Mouse (Mus musculus) retina, adult 2 months (tissue): ENCODE measurements around the gene Arl5c.
A peak's percentile ranks its signal among the peaks of the same experiment; 100 is the strongest.

ENCODE experiments used
- DNase-seq: peaks from one replicate; pipeline ENCODE4 v3.0.0-alpha.2; 2012; ENCODE audit warnings: low read depth, low spot score

Gene Arl5c

DNA sequence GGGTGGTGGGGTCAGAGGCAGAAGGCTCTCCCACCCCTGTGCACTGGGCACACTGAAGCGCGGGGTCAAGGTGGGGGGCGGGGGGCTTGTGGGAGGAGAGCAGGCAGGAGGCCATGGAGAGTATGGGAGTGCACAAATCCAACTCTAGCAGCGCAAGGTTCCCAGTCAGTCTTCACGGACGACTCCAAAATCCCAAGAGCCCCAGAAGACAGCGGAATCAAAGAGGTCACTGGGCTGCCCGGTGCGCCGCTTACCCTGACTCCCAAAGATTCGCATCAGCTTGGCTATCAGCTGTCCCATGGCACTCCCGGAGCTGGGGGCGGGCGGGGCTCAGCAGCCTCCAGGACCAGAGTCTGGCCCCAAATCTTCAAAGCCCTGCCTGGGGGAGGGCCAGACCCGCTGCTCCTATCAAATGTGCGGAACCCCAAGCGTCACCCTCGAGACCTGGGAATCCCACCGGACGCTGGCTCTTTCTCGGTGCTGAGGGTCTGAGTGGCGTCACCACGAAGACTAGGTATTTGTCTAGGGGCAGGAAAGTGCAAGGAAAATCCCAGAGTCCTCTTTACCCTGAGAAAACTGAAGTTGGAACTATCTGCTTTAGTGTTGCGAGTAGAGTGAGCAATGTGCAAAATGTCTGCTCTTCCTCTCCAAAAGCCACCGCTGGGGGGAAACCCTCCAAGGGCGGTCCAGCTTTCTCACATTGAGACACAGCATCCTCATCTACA is at the start of gene Arl5c:
Gene Arl5c, minus strand, starts transcription at position 618 of the 725 bp plus-strand sequence.
- DNase-seq: no peak

DNA sequence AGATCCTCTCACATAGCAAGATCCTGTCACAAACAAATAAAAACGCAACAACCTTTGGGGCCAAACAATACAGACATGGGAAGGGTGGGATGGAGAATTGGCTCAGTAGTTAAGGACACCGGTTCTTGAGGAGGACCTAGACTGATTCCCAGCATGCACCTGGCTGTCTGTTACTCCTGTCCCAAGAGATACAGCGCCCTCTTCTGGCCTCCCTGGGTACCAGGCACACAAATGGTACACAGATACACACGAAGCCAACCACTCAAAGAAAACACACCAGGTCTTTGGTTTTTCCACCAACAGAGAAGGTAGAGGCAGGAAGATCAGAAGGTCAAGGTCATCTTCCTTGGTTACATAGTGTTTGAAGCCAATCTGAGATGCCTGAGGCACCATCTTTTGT is 49.6 kb upstream of the Arl5c start:
- no peak for DNase-seq

DNA sequence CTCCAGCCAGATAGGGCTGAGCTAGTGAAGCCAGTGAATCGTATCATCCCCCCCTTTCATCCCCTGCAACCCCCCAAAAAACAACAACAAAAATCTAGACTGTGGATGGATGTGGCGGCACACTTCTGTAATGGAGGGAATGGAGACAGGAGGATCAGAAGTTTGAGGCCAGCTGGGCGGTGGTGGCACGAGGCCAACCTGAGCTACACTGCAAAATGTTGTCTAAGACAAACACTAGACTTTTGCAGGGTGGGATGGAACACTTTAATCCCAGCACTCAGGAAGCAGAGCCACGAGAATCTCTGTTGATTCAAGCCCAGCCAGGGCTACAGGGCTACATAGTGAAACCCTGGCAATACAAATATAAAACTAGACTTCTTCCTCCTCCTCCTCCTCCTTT is 48.1 kb upstream of the Arl5c start:
- DNase-seq: no peak

DNA sequence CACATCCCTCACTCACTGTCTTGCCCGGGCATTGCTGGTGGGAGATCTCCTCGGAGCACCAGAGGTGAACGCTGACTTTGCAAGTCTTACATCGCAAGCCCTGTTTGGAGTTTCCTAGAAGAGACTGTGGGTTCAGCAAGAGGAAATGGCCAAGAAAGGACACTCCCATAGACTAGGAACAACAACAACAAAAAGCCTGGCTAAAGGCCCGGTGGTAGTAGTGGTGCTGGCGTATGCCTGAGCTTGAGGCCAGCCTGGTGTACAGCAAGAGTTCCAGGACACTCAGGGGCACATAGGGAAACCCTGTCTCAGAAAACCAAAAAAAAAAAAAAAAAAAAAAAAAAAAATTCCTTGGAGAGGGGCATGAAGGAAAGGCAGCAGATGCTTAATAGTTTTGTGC is 46.8 kb upstream of the Arl5c start:
- no peak for DNase-seq

DNA sequence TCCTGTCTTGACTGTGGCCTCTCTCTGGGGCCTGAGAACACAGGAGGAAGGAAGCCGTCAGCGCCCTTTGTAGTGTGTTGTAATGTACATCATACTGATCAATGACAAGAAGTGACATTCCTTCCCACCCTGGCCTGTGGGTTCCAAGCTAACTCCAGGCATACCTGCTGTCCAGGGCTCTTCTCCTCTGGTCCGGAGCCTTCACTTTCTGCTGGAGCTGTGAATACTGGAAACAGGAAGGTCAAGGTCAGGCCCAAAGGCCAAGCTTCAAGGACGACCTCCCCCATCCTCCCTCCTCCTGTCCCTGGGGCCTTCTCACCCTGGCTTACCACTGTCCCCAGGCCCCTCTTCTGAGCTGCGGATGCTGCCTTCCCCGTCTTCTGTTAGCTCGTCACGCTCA is 45.0 kb upstream of the Arl5c start:
- no peak for DNase-seq

DNA sequence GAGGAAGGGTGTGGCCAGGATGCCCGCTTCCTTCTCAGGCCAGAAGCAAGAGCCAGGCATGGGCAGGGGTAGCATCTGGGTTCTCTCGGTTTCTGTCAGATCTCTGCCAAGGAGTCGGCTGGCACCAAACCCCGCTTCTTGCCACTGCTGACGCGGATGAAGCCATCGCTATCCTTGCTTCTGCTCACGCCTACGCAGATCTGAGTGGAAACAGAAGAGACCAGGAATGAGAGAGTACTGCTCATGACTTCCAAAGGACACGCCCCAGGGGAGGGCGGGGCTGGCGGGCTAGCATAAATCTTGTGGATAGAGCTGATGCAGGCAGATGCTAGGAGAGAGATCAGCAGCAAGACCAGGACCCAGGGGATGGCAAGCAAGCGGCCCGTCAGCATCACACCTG is 41.9 kb upstream of the Arl5c start:
- DNase-seq: no peak

DNA sequence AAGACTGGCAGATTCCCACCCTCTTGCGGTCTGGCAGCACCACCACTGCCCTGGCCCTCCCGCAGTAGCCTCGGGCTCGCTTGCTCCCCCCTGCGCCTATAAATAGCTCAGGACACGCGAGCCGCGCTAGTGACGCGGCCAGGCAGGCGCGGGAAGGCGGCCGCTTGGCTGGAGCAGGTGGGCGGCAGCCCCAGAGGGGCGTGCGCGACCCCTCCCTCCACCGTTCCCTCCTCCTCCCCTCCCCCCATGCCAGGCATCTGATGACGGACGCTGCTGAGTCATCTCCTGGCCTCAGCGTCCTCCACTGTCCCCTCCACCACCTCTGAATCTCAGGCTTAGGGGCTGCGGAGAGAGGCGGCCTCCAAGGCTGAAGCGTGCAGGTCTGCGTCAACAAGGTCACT is 40.0 kb upstream of the Arl5c start:
- DNase-seq: no peak

DNA sequence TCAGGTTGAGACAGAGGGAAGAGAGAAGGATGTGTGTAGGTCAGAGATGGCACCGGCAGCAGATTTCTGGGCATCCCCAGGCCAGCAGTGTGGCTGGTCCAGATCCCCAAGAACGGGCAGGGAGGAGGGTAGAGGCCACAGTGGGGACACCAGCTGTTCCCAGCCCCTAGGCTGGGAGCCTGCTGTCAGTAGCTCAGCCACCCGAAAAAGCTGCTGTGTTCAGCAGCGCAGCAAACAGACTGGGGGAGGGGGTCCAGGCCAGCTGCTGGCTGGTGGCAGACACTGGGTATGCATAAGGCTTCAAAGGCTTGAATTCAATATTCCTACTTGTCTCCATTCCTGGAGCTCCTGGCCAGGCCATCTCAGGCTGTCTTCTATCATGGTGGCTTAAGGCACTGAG is 38.9 kb upstream of the Arl5c start:
- DNase-seq: no peak

DNA sequence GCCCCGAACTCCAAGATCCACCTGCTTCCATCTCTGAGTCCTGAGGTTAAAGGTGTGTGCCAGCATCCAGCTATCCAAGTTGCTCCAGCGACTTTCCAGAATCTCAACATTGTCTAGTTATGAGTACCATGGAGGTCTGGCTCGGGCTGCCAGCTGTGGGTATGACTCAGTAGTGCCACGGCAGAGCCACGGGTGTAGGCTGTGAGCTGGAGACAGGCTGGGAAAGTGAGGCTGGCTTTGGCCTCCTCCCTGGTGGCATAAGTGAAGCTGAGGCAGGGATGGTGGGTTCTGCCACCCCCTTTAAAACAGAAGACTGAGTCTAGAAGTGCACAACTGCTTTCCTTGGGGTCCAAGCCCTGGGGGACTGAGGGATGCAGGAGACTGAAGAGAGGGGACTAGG is 38.1 kb upstream of the Arl5c start:
- no peak for DNase-seq

DNA sequence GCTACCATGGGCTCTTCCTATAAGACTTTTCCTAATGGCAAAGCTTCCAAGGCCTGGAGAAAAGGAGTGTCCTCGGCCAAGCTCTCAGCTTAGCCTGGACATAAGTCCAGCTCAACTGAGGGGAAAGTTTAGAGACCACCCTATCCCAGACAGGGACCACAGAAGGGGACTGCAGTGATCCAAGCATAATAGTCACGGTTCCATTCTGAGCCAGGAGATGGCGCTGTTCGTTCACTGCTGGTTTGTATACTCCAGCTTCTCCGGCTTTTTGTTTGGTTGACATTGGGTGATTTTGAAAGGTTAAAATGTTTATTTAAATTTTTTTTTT is 35.4 kb upstream of the Arl5c start:
- no peak for DNase-seq

DNA sequence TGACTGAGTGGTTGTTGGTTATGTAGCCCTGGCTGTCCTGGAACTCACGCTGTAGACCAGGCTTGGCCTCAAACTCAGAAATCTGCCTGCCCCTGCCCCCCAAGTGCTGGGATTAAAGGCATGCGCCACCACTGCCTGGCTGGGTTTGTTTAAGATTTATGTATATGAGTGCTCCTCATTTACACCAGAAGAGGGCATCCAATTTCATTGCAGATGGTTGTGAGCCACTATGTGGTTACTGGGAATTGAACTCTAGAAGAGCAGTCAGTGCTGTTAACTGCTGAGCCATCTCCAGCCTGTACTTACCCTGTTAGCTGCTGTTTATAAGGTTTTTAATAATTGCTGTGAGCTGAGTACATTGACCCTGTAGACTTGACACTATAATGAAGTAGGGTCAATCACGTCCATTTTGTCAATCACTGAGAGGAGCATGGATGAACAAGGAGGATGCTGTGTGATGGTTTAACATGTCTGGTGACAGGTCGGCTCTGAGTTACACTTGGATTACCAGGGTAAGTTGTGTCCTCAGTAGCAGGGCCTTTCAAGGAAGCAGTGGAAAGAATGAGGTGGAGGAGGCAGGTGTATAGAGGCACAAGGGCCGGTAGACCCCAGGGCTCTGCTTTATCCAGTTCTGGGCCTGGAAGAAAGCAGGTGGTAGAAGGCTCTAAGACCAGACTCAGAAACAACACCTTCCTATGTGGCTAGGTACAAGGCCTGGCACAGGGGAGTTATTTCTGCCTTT is 34.9 kb upstream of the Arl5c start:
- DNase-seq: no peak

DNA sequence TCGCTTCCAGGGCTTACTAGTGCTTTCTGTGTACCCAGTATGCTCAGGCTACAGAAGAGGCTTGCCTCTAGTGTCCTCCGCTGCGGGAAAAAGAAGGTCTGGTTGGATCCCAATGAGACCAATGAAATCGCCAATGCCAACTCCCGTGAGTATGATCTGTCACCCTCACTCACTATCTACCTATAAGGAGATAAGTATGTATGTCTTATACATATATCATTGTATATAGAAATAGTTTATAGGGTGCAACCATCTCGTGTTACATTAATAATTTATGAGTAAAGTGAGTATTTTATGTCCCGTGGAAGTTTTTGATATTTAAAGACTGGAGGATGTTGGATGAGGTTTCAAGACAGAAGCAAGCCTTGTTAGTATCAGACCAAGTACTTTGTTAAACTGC is 31.8 kb upstream of the Arl5c start:
- no peak for DNase-seq

DNA sequence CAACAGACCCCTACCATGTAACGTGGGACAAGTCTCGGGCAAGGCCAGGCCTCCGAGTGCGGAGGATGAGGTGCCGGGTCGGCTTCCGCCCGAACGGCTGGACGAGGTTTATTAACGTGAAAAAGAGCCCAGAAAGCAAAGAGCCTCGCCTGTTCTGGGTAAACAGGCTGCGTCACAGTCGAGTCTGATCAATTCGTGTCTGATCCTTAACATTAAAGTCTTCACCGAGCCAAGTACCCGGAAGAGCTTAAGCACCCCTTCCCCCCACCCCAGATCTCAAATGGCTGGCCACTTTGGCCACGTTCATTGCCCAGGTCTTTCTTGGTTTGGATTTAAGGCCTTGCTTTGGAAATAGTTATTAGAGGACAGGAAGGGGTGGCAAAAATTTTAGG is 31.3 kb upstream of the Arl5c start:
- no peak for DNase-seq

DNA sequence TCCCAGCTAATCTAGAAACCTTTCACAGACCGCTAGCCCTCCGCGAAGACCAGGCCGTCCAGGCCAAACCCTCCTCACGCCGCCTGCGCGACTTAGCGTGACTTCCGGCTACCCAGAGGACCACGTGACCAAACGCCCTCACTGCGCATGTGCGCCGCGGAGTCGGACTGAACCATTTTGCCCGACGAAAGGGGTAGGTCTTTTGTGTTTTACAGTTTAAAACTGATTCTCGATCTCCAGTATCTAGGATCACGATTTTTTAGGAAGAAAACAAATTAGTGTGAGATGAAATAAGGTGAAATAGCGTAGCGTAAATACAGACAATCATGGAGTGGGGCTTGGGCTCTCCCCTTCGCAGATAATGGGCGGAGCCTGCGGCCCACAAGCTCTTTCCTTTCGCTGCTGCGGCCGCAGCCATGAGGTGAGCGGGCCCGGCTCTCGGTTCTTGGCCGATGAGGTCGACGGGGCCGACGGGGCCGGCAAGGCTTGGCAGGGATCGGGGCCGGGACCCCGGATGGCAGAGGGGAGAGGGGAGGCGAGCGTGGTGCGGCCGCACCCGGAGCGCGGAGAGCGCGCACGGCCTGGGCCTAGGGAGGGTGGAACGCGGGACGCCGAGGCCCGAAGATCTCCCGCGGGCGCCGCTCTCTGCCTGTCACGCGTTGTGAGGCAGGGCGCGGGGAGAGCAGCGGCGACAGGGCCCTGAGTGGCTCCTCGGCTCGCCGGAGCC is 30.8 kb upstream of the Arl5c start, which contains the start of gene Rpl19:
Gene Rpl19, plus strand, starts transcription at position 141 of the 727 bp plus-strand sequence.
- peak; percentile 92 for DNase-seq

DNA sequence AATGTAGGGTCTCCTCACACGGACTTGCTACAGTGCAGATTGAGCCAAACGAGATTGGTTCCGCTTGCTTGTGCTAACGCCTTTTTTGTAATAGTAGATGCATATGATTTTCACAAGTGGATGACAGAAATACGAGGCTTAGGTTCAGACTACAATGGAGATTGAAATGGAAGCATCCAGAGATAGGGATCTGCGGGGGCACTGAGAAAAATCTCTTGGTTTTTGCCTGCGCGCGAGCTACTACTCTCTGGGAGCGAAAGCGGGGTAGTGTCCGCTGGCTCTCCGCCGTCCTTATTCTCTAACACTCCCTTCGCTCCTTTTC is 30.2 kb upstream of the Arl5c start:
- no peak for DNase-seq

DNA sequence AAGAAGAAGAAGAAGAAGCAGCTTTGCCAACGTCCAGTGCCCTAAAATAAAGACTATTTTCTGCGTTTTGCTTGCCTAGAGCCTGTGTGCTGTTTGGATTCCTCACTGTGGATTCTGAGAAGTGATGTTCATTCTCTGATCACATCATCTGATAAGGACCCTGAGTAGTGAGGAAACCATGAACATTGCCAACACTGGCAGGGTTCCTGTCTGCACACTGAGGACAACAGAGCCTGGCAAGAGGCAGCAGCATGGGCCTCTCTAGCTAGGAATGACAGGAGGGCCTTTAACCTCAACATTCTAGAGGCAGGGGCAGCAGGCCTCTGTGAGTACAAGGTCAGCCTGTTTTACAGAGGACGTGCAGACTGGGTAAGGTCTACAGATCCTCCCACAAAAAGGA is 28.5 kb upstream of the Arl5c start:
- DNase-seq: no peak

DNA sequence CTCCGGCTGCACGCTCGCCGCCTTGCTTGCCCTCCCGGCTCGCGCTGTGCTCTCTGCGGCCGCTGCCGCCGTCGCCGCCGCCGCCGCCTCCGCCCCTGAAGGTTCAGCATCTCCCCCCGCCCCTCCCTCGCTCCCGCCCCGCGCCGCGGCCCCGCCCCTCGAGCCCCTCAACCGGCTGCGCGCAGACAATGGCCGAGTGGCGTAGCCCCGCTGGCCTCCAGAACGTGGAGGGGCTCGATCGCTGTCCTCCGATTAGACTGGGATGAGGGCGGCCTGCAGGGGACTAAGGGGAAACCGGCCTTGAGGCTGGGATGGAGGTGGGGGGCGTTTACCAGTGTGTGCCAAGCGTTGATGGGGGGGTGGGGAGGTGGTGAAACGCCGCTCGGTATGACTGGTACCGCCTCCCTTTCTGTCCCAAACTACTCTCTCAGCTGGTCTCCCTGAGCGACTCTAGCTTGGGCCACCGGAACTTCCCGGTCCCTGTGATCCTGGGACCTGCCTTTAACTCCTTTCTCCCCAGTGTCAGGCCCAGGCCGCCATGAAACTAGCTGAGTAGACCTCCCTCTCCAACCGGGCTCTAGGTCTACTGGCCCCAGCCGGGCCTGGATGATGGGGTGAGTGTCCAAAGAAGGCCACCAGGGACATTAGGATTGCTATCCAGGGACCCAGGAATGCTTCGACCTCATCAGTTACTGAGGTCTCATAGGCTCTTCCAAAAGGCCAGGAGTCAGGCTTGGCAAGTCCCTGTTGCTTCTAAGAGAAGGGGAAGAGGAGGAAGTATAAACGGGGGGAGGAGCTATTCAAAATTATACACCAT is 26.8 kb upstream of the Arl5c start, which contains the start of gene Cacnb1:
Gene Cacnb1, minus strand, starts transcription at position 480 of the 817 bp plus-strand sequence.
- no peak for DNase-seq

DNA sequence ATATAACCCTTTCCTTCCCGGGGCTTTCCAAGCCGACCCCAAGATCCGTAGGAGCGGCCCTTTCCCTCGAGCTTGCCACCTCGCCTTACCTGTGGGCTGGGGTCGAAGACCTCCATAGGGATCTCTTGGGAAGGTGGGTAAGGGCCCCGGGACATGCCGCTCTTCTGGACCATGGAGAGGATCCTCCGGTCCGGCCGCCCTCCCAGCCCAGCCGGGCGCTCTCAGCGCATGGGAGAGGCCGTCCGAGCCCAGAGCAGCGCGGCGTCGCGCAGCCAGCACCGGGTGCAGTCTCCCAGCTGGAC is 26.2 kb upstream of the Arl5c start:
- no peak for DNase-seq

DNA sequence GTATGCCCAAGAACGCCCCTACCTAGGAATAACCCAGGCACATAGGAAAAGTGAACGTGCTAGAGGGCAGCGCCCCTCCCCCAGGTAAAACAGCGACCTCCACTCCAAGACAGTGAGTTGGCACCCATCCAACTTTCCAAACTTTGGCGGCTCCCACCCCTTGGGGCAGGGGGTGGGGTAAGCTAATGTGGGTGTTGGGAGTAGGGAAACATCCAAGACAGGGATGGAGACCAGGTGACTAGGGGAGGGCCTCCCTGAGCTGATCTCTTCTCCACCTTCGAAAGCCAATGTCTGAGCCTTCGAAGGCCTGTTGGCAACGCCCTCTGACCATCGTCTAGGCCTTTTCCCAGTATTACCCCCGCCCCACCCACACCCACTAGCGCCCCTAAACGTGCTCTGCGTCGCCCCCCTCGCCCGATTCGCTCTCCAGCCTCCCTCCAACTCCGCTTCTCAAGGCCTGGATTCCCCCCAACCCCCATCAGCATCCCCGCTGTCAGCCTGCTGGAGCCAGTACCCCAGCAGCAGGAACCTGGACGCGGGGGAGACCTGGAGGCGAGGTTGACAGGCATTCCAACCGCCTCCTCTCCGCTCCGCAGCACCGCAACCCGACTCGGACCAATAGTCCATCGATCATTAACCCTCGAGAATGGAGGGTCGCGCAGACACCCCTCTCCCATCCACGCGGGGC is 25.7 kb upstream of the Arl5c start:
- no peak for DNase-seq

DNA sequence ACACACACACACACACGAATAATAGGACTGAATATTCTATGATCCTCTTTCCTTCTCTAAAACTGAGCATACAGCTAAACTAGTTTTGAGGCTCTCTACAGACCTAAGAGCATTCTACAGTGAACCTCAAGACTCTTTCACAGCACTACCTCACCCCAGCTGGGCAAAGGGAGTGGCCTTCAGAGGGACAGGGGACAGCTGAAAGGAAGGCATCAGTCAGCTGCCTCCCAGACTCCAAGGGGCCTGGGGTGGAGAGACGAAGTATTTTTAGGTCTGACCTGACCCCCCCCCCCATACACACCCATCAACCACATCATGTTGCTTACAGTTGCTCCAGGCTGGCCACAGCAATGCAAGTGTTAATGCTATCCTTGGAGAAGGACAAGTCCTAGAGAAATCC is 25.1 kb upstream of the Arl5c start:
- DNase-seq: no peak

DNA sequence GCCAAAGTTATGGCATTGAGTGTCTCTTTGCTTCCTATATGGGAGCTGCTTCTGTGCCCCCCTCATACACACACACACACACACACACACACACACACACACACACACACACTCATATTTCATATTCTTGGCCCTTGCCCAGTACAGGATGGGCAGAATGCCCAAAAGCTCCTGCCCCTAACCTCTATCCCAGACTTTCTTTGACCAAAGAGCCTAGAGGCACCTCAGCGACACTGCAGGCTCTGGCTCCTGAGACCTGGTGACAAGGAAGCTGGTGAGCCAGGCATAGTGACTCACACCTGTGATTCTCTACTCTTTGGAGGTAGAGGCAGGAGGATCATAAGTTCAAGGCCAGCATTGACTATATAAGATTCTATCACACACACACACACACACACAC is 24.7 kb upstream of the Arl5c start:
- no peak for DNase-seq
